Comparison of ENCODE assay signal across 14 mouse cellular contexts in genomic region chr11:61434646-61435321, GRCm38 (mm10). TPM values are rescaled to one million over a fixed set of nuclear protein-coding genes. Genes with fewer than 3 reads are reported as not detected.
DNase-seq lines count a peak whose midpoint lies in the region; ATAC-seq lines count a peak whose summit lies in the region.
"Had no signal": no experiment of that assay in that cellular context is flagged by ENCODE, and none has a peak within 500 bp of the region (broad histone marks: within the 10 kb centered on the region; RNA-seq: fewer than 3 reads in every experiment).

No protein-coding gene starts in this region.

- no peak overlapping the region for H3K4me2 ChIP-seq in embryonic facial prominence, embryonic 14.5 days (ENCODE audit: low read depth, low read length)
- no peak overlapping the region for H3K4me2 ChIP-seq in neural tube, embryonic 14.5 days (ENCODE audit: low read depth, low read length)
- H3K4me2 ChIP-seq: limb, embryonic 15.5 days; lung, embryonic 15.5 days had no signal

- H3K9ac ChIP-seq in embryonic facial prominence, embryonic 14.5 days (ENCODE audit: low read depth, low read length): no peak overlapping the region
- H3K9ac ChIP-seq in neural tube, embryonic 14.5 days (replicated peaks; ENCODE audit: low read depth, low read length): no peak overlapping the region
- H3K9ac ChIP-seq: limb, embryonic 15.5 days; lung, embryonic 15.5 days had no signal

- H3K9me3 ChIP-seq in embryonic facial prominence, embryonic 14.5 days (ENCODE audit: control insufficient read depth, low read length): no peaks in the 10 kb centered on the region
- H3K9me3 ChIP-seq in embryonic facial prominence, embryonic 10.5 days: no peaks in the 10 kb centered on the region
- H3K9me3 ChIP-seq in neural tube, embryonic 14.5 days (ENCODE audit: control insufficient read depth, low read length): no peaks in the 10 kb centered on the region
- H3K9me3 ChIP-seq: limb, embryonic 15.5 days; lung, embryonic 15.5 days had no signal

- no peak overlapping the region for H3K27ac ChIP-seq in embryonic facial prominence, embryonic 14.5 days (replicated peaks; ENCODE audit: low read depth, low read length)
- no peak overlapping the region for H3K27ac ChIP-seq in embryonic facial prominence, embryonic 10.5 days (replicated peaks)
- peak overlapping the region; percentile 62; the same call in 1 of the 2 replicates for H3K27ac ChIP-seq in neural tube, embryonic 14.5 days (ENCODE audit: low read depth, low read length)
- H3K27ac ChIP-seq: limb, embryonic 15.5 days; lung, embryonic 15.5 days; stomach, postnatal 0 days had no signal

- no peak overlapping the region for H3K4me3 ChIP-seq in embryonic facial prominence, embryonic 14.5 days (ENCODE audit: low read depth, low read length)
- H3K4me3 ChIP-seq in embryonic facial prominence, embryonic 10.5 days: no peak overlapping the region
- no peak overlapping the region for H3K4me3 ChIP-seq in neural tube, embryonic 14.5 days (ENCODE audit: low read depth, low read length)
- H3K4me3 ChIP-seq: limb, embryonic 15.5 days; lung, embryonic 15.5 days had no signal

- peak; percentile 62; the same call in 1 of the 2 replicates for ATAC-seq in embryonic facial prominence, embryonic 14.5 days (ENCODE audit: low read depth)
- ATAC-seq in neural tube, embryonic 14.5 days (ENCODE audit: low read depth): peak; percentile 88
- ATAC-seq: inflammation-experienced regulatory T-cells, adult 6 months had no signal

- 55% methylated on average over 12 of the region's 12 CpGs for WGBS in embryonic facial prominence, embryonic 14.5 days
- 64% methylated on average over 12 of the region's 12 CpGs for WGBS in embryonic facial prominence, embryonic 10.5 days
- WGBS in neural tube, embryonic 14.5 days: 29% methylated on average over 12 of the region's 12 CpGs

- no peaks in the 10 kb centered on the region for H3K27me3 ChIP-seq in embryonic facial prominence, embryonic 14.5 days (replicated peaks; ENCODE audit: control insufficient read depth, insufficient read depth, low read length)
- no peaks in the 10 kb centered on the region for H3K27me3 ChIP-seq in embryonic facial prominence, embryonic 10.5 days (replicated peaks; ENCODE audit: low read depth, poor library complexity, severe bottlenecking)
- H3K27me3 ChIP-seq in neural tube, embryonic 14.5 days (ENCODE audit: control insufficient read depth, insufficient read depth, low read length): no peaks in the 10 kb centered on the region
- H3K27me3 ChIP-seq: limb, embryonic 15.5 days; lung, embryonic 15.5 days had no signal

- no peaks in the 10 kb centered on the region for H3K36me3 ChIP-seq in embryonic facial prominence, embryonic 14.5 days (ENCODE audit: control insufficient read depth, insufficient read depth, low read length)
- no peaks in the 10 kb centered on the region for H3K36me3 ChIP-seq in embryonic facial prominence, embryonic 10.5 days (replicated peaks)
- H3K36me3 ChIP-seq in neural tube, embryonic 14.5 days (ENCODE audit: control insufficient read depth, insufficient read depth, low read length): no peaks in the 10 kb centered on the region
- H3K36me3 ChIP-seq: limb, embryonic 15.5 days; lung, embryonic 15.5 days had no signal

- DNase-seq in embryonic facial prominence, embryonic 14.5 days (ENCODE audit: low spot score): no peak
- no peak for DNase-seq in embryonic facial prominence, embryonic 10.5 days (ENCODE audit: low spot score)
- DNase-seq in brain, adult 2 months (ENCODE audit: low read depth, low spot score): peak; percentile 44
- peak; percentile 41 for DNase-seq in mesoderm, embryonic 11.5 days (ENCODE audit: low read depth, low spot score)
- DNase-seq in T-cell, adult 2 months (ENCODE audit: low spot score): no peak
- no peak for DNase-seq in cerebellum, adult 18-20 months
- DNase-seq in thymus, postnatal 4 days: no peak
- DNase-seq: cerebellum, adult 9-11 months; kidney, postnatal 14 days had no signal

- peaks cover 8% of the 10 kb centered on the region; the same call in 1 of the 2 replicates for H3K4me1 ChIP-seq in embryonic facial prominence, embryonic 14.5 days (ENCODE audit: control insufficient read depth, insufficient read depth, low read length)
- peaks cover 27% of the 10 kb centered on the region for H3K4me1 ChIP-seq in embryonic facial prominence, embryonic 10.5 days
- 0 out of 2 replicates have a peak, but pooled peaks cover 5% of the 10 kb centered on the region for H3K4me1 ChIP-seq in neural tube, embryonic 14.5 days (ENCODE audit: control insufficient read depth, insufficient read depth, low read length)

RNA-seq across cellular contexts. Expression of gene Rnf112, which starts 19.1 kb away (rescaled TPM):
- 0.78 and 1.0 TPM in 2 replicates for polyA plus RNA-seq in embryonic facial prominence, embryonic 14.5 days (2014; fragmentation: Nextera tagmentation; extraction: Ambion mirVana)
- polyA plus RNA-seq in embryonic facial prominence, embryonic 10.5 days (2016; fragmentation: Nextera tagmentation; extraction: Ambion mirVana): 0.49 and 1.00 TPM in 2 replicates
- polyA plus RNA-seq in neural tube, embryonic 14.5 days (2014; fragmentation: Nextera tagmentation; extraction: Ambion mirVana): 7.2 and 9.3 TPM in 2 replicates
- polyA plus RNA-seq: inflammation-experienced regulatory T-cells, adult 6 months had no signal

RNA-seq across cellular contexts. Expression of gene Mfap4, which starts 50.4 kb away (rescaled TPM):
- polyA plus RNA-seq in embryonic facial prominence, embryonic 14.5 days (2014; fragmentation: Nextera tagmentation; extraction: Ambion mirVana): 420 and 428 TPM in 2 replicates
- 119 and 163 TPM in 2 replicates for polyA plus RNA-seq in embryonic facial prominence, embryonic 10.5 days (2016; fragmentation: Nextera tagmentation; extraction: Ambion mirVana)
- polyA plus RNA-seq in neural tube, embryonic 14.5 days (2014; fragmentation: Nextera tagmentation; extraction: Ambion mirVana): 6.1 and 52.7 TPM in 2 replicates
- polyA plus RNA-seq: inflammation-experienced regulatory T-cells, adult 6 months had no signal

RNA-seq across cellular contexts. Expression of gene Slc47a1, which starts 56.6 kb away (rescaled TPM):
- 1.4 and 2.3 TPM in 2 replicates for polyA plus RNA-seq in embryonic facial prominence, embryonic 14.5 days (2014; fragmentation: Nextera tagmentation; extraction: Ambion mirVana)
- 0.05 and 0.08 TPM in 2 replicates for polyA plus RNA-seq in embryonic facial prominence, embryonic 10.5 days (2016; fragmentation: Nextera tagmentation; extraction: Ambion mirVana)
- polyA plus RNA-seq in neural tube, embryonic 14.5 days (2014; fragmentation: Nextera tagmentation; extraction: Ambion mirVana): 0.19 TPM in 1 of 2 replicates, not detected in the other
- polyA plus RNA-seq: inflammation-experienced regulatory T-cells, adult 6 months had no signal

RNA-seq across cellular contexts. Expression of gene Mapk7, which starts 59.4 kb away (rescaled TPM):
- polyA plus RNA-seq in embryonic facial prominence, embryonic 14.5 days (2014; fragmentation: Nextera tagmentation; extraction: Ambion mirVana): 49.6 and 59.2 TPM in 2 replicates
- 97.4 and 103 TPM in 2 replicates for polyA plus RNA-seq in embryonic facial prominence, embryonic 10.5 days (2016; fragmentation: Nextera tagmentation; extraction: Ambion mirVana)
- 52.8 and 65.7 TPM in 2 replicates for polyA plus RNA-seq in neural tube, embryonic 14.5 days (2014; fragmentation: Nextera tagmentation; extraction: Ambion mirVana)

Comparison
In these comparisons a context has a peak if more than half of its experiments do, and no peak if none do; other contexts are left out.
1. DNase-seq: peak in brain, adult 2 months (single experiment) and mesoderm, embryonic 11.5 days (single experiment); none in embryonic facial prominence, embryonic 14.5 days (single experiment), embryonic facial prominence, embryonic 10.5 days (single experiment), T-cell, adult 2 months (single experiment), cerebellum, adult 18-20 months (0 of 2) and thymus, postnatal 4 days (single experiment).